Mouse (Mus musculus): ENCODE results near the gene Lpp. TPM values are rescaled to one million over a fixed set of nuclear protein-coding genes. Genes with fewer than 3 reads are reported as not detected.

The Lpp gene
- polyA plus RNA-seq, 1 experiment = 15.0 TPM

DNA sequence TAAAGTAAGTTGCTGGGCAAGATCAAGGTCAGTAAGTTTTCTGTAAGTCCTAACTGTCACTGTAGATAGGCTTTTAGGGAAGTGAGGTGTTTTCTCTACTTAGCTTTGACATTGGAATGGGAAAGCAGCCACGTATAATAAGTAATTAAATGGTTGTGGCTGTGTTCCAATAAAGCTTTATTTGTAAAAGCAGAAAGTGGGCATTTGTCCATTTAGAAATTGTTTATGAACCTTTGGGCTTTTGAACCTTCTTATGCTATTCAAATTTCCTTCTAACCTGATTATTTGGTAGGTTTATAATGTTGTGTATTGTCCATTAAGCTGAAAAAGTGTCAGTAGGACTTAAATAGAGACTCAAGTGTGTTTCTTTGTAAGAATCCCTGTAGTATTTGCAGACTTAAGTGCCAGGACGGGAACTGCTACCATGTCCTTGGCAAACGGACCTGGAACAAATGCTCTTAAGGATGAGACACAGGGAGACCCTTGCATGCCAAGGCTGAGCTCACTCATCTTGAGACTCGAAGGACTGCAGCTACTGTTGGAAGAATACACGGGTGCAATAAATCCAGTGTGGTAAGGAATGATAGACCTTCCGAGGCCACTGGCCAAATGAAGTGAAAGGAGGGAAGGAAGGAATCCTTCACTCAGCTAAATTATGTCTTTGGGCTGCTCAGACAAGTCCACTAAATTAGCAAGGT lies 252.7 kb downstream of the Lpp start:
- no peaks in the 10 kb centered on the region for H3K36me3 ChIP-seq (ENCODE audit: control insufficient read depth, insufficient read depth, low read length)
- no peak for TF ChIP-seq CTCF (IDR thresholded peaks at IDR 0.05; ENCODE audit: borderline replicate concordance, control insufficient read depth, extremely low read depth, insufficient read depth, low read length, poor library complexity)
- TF ChIP-seq POLR2A (IDR thresholded peaks at IDR 0.05; ENCODE audit: control insufficient read depth, extremely low read depth, insufficient read depth, low read length, poor library complexity) = no peak
- no peak for DNase-seq
- H3K27me3 ChIP-seq (ENCODE audit: control insufficient read depth, insufficient read depth, low read length) = no peaks in the 10 kb centered on the region
- 97% methylated on average over 6 of the region's 6 CpGs for WGBS
- H3K4me3 ChIP-seq (ENCODE audit: control insufficient read depth, insufficient read depth, low read length) = no peak overlapping the region
- H3K27ac ChIP-seq (ENCODE audit: control insufficient read depth, insufficient read depth, low read length) = no peak overlapping the region
- H3K4me1 ChIP-seq (replicated peaks; ENCODE audit: control insufficient read depth, insufficient read depth, low read length) = peaks cover 7% of the 10 kb centered on the region

- 82% methylated on average over 8 of the region's 8 CpGs for WGBS
- Histone ChIP-seq H3K27ac (ENCODE audit: control insufficient read depth, insufficient read depth, low read length) (no peak overlapping the region; the same call in 1 of the 2 replicates), H3K36me3 (ENCODE audit: control insufficient read depth, insufficient read depth, low read length) (no peaks in the 10 kb centered on the region), H3K27me3 (ENCODE audit: control insufficient read depth, insufficient read depth, low read length) (no peaks in the 10 kb centered on the region), H3K4me3 (ENCODE audit: control insufficient read depth, insufficient read depth, low read length) (no peak overlapping the region), H3K4me1 (replicated peaks; ENCODE audit: control insufficient read depth, insufficient read depth, low read length) (peaks cover 17% of the 10 kb centered on the region)
- no peak for TF ChIP-seq CTCF (IDR thresholded peaks at IDR 0.05; ENCODE audit: borderline replicate concordance, control insufficient read depth, extremely low read depth, insufficient read depth, low read length, poor library complexity)
- no peak for TF ChIP-seq POLR2A (IDR thresholded peaks at IDR 0.05; ENCODE audit: control insufficient read depth, extremely low read depth, insufficient read depth, low read length, poor library complexity)
- DNase-seq = peak; percentile 19
Measured at GRCm38 (mm10) chr16:24651655-24652654, 258.6 kb downstream of the Lpp start.

GRCm38 (mm10) chr16:24653041-24653440 lies 259.7 kb downstream of the Lpp start:
- WGBS = 91% methylated on average over 5 of the region's 5 CpGs
- Histone ChIP-seq H3K27ac (ENCODE audit: control insufficient read depth, insufficient read depth, low read length) (no peak overlapping the region), H3K4me3 (ENCODE audit: control insufficient read depth, insufficient read depth, low read length) (no peak overlapping the region), H3K36me3 (ENCODE audit: control insufficient read depth, insufficient read depth, low read length) (no peaks in the 10 kb centered on the region), H3K27me3 (ENCODE audit: control insufficient read depth, insufficient read depth, low read length) (no peaks in the 10 kb centered on the region), H3K4me1 (replicated peaks; ENCODE audit: control insufficient read depth, insufficient read depth, low read length) (peaks cover 17% of the 10 kb centered on the region)
- no peak for DNase-seq
- no peak for TF ChIP-seq CTCF (IDR thresholded peaks at IDR 0.05; ENCODE audit: borderline replicate concordance, control insufficient read depth, extremely low read depth, insufficient read depth, low read length, poor library complexity)
- TF ChIP-seq POLR2A (IDR thresholded peaks at IDR 0.05; ENCODE audit: control insufficient read depth, extremely low read depth, insufficient read depth, low read length, poor library complexity) = no peak

GRCm38 (mm10) chr16:24655116-24655515 lies 261.8 kb downstream of the Lpp start:
- TF ChIP-seq CTCF (IDR thresholded peaks at IDR 0.05; ENCODE audit: borderline replicate concordance, control insufficient read depth, extremely low read depth, insufficient read depth, low read length, poor library complexity) (no peak), POLR2A (IDR thresholded peaks at IDR 0.05; ENCODE audit: control insufficient read depth, extremely low read depth, insufficient read depth, low read length, poor library complexity) (no peak)
- 93% methylated on average over 3 of the region's 3 CpGs for WGBS
- DNase-seq = no peak

GRCm38 (mm10) chr16:24656026-24656425 lies 262.7 kb downstream of the Lpp start:
- no peak for TF ChIP-seq CTCF (IDR thresholded peaks at IDR 0.05; ENCODE audit: borderline replicate concordance, control insufficient read depth, extremely low read depth, insufficient read depth, low read length, poor library complexity)
- TF ChIP-seq POLR2A (IDR thresholded peaks at IDR 0.05; ENCODE audit: control insufficient read depth, extremely low read depth, insufficient read depth, low read length, poor library complexity) = no peak
- peak; percentile 28 for DNase-seq
- Histone ChIP-seq H3K36me3 (ENCODE audit: control insufficient read depth, insufficient read depth, low read length) (no peaks in the 10 kb centered on the region), H3K27ac (ENCODE audit: control insufficient read depth, insufficient read depth, low read length) (no peak overlapping the region), H3K4me1 (replicated peaks; ENCODE audit: control insufficient read depth, insufficient read depth, low read length) (peaks cover 22% of the 10 kb centered on the region), H3K27me3 (ENCODE audit: control insufficient read depth, insufficient read depth, low read length) (no peaks in the 10 kb centered on the region), H3K4me3 (ENCODE audit: control insufficient read depth, insufficient read depth, low read length) (no peak overlapping the region)
- 55% methylated on average over 8 of the region's 8 CpGs for WGBS

More at GRCm38 (mm10) chr16:24655116-24655515, 261.8 kb downstream of the Lpp start:
- Histone ChIP-seq H3K27ac (ENCODE audit: control insufficient read depth, insufficient read depth, low read length) (no peak overlapping the region), H3K4me1 (replicated peaks; ENCODE audit: control insufficient read depth, insufficient read depth, low read length) (peaks cover 22% of the 10 kb centered on the region), H3K4me3 (ENCODE audit: control insufficient read depth, insufficient read depth, low read length) (no peak overlapping the region), H3K36me3 (ENCODE audit: control insufficient read depth, insufficient read depth, low read length) (no peaks in the 10 kb centered on the region), H3K27me3 (ENCODE audit: control insufficient read depth, insufficient read depth, low read length) (no peaks in the 10 kb centered on the region)

DNA sequence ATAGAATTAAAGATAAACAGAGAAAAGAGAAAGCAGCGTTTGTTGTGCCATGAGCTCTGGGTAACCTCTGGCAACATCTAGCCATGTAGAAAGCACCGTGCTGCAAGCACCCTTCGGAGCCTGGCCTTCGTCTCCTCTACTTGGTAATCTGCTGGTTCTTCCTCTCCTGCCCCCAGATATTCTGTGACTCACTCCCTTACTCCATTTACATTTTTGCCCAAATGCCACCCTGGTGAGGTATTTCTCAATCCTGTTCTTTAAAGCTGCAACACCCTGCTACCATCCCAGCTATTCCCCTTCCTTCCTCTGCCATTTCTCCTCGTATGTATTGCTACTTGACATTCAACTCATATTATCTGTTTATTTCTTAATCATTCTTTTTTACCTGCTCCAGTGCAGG lies 263.4 kb downstream of the Lpp start:
- H3K4me1 ChIP-seq (replicated peaks; ENCODE audit: control insufficient read depth, insufficient read depth, low read length) = peaks cover 18% of the 10 kb centered on the region
- TF ChIP-seq POLR2A (IDR thresholded peaks at IDR 0.05; ENCODE audit: control insufficient read depth, extremely low read depth, insufficient read depth, low read length, poor library complexity) (no peak), CTCF (IDR thresholded peaks at IDR 0.05; ENCODE audit: borderline replicate concordance, control insufficient read depth, extremely low read depth, insufficient read depth, low read length, poor library complexity) (no peak)
- no peaks in the 10 kb centered on the region for H3K27me3 ChIP-seq (ENCODE audit: control insufficient read depth, insufficient read depth, low read length)
- H3K4me3 ChIP-seq (ENCODE audit: control insufficient read depth, insufficient read depth, low read length) = no peak overlapping the region
- H3K36me3 ChIP-seq (ENCODE audit: control insufficient read depth, insufficient read depth, low read length) = no peaks in the 10 kb centered on the region
- DNase-seq = no peak
- H3K27ac ChIP-seq (ENCODE audit: control insufficient read depth, insufficient read depth, low read length) = no peak overlapping the region
- 96% methylated on average over 5 of the region's 5 CpGs for whole genome bisulfite sequencing

Measured in thymus, adult 2 months (tissue).